Mouse (Mus musculus) cerebellum, postnatal 14 days (tissue): ENCODE measurements around the gene Rit1.
"Not testable (repeated sequence)": the region's sequence is repeated elsewhere in the genome, so short reads cannot be mapped to it uniquely, and the experiment has no call there.

Source experiments
- DNase-seq, 2 experiments: peaks; one replicate each; pipeline ENCODE4 v3.0.0; 2021; ENCODE audit warnings: mixed read lengths in 2 of 2

Rit1 gene

GRCm38 (mm10) chr3:88740147-88740546 is 23.5 kb downstream of the Rit1 start:
- no peak for DNase-seq

DNA sequence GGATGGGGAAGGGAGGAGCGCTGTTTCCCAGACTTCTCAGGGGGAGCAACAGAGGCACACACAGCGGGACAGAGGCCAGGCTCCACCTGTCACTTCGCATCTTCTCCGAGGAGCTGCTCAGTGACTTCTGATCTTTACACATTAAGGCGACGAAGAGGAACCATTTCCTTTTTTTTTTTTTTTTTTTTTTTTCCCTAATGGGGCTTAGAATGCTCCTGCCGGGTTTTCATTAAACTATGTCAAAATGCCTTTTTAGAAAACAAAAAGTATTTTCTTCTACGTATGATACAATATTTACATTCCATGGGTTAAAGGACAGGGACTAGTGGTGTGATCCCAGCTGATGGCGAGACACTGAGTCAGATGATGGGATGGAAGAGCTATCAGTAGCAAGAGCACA is 28.9 kb downstream of the Rit1 start:
- DNase-seq, result no peak

- no peak for DNase-seq
These were observed 29.7 kb downstream of the Rit1 start for GRCm38 (mm10) chr3:88746139-88746870.

GRCm38 (mm10) chr3:88746871-88747231 is 30.2 kb downstream of the Rit1 start:
- DNase-seq, result no peak

GRCm38 (mm10) chr3:88754283-88754682 is 37.6 kb downstream of the Rit1 start:
- no peak for DNase-seq

GRCm38 (mm10) chr3:88755541-88755940 is 38.9 kb downstream of the Rit1 start:
- no peak for DNase-seq

DNA sequence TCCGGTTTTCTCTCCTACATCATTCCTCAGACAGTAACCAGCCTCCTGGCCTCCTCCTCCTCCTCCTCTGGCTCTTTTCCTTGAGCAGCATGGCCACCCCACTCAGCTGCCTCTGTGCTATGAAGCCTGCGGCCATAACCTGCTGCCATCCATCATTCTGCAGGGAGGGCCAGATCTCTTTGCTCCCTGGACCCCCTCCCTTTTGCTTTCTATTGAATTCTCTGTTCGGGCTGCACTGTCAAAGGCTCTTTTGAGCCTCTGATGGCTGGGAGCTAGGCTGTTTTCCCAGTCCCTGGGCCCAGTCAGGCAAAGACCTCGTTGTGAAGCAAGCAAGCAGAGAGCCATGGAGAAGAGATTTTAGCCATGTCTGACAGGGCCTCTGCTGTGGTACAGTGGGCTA is 39.6 kb downstream of the Rit1 start:
- DNase-seq, result no peak

DNA sequence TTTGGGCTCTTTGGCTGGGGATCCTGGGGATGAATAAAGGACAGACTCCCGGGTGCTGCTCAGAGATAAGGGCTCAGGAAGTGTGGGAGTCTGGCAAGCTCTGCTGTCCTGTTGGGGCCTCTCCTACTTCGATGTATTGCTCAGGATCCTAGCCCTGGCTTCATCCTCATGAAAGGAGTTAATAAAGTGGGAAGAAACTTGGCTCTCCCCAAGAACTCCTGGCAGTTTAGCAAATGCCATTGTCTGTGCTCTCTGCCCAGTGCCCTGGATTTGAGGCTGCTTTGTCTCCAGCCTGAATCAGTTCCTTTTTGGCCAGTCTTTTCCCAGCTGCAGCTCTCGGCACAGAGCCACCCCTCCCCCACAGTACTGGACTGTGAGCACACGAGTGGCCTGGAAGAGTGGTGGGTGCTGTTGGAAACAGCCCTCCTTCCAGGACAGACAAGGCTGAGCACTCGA is 41.4 kb downstream of the Rit1 start:
- DNase-seq, result peak; percentile 77 to 86

DNA sequence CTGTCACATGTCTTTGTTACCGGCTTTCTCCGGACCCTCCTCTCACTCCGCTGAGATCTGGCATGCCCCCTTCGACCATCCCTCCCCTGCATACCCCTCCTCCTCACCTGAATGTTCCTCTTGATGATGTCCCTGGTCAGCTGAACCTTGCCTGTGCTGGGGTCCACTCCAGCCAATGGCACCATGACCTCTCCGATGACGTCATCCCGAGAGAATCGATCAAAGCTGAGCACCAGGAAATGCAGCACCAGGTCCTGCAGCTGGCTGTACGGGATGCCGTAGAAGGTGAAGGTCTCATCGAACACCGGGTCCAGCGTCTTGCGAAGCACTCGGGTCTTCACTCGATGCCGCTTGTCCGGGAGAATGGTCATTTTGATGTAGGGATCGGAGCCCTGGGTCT is 45.0 kb downstream of the Rit1 start:
- DNase-seq, result no peak

DNA sequence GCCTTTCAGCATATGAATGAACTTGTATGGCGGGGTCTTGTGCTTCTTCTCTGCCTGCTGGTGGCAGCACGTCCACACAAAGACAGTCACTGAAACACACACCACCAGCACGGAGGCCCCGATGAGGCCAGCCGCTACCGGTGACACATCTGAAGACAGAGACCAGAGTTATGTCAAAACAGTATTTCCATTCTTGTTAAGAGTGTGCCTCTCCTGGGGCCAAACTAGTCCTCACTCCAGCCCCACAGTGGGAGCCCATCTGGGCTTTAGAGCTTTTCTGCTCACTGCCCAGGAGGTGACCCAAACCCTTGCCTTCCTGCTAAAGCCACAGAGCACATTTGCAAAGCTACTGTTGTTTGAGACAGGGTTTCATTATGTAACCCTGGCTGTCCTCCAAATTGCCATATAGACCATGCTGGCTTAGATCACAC is 45.8 kb downstream of the Rit1 start:
- no peak for DNase-seq

DNA sequence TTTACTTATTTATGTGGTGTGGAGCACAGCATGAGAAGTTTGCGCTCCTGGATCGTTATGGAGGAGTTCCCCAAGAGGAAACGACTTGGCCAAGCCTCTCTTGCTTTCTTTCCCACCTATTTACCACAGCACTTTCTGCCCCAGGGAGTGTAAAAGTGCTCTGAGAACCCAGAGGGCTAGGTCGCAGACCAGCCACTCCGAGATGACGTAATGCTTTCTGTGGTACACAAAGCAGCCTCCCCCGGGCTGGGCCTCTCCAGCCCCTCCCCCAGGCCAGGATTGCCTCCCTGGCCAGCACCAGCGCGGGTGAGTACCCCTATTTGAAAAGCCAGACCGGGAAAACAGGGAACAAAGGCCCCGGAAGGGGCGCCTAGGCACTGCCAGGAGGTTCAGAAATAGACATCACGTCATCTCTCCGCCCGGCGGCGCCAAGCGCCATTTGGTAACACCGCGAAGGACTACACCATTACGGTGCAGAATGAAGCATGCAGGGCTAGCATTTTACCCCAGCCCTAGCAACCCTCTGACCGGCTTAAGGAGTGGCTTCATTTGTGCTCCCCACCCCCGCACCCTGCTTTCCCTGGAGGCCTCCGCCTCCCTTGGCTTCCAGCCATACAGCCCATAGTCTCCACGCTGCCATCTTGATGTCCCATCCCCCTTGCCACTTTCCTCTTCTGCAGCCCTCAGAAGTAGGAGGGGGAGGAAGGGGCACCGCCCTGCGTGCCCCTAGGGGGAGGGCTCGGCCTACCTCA is 54.7 kb downstream of the Rit1 start:
- DNase-seq, result peak; percentile 83 to 84

- DNase-seq, result not testable (repeated sequence)
These were observed 55.3 kb downstream of the Rit1 start for GRCm38 (mm10) chr3:88771941-88772280.

GRCm38 (mm10) chr3:88772399-88772798 is 55.8 kb downstream of the Rit1 start:
- peak; percentile 92 to 95 for DNase-seq

GRCm38 (mm10) chr3:88773163-88773562 is 56.5 kb downstream of the Rit1 start:
- DNase-seq, result not testable (repeated sequence)

DNA sequence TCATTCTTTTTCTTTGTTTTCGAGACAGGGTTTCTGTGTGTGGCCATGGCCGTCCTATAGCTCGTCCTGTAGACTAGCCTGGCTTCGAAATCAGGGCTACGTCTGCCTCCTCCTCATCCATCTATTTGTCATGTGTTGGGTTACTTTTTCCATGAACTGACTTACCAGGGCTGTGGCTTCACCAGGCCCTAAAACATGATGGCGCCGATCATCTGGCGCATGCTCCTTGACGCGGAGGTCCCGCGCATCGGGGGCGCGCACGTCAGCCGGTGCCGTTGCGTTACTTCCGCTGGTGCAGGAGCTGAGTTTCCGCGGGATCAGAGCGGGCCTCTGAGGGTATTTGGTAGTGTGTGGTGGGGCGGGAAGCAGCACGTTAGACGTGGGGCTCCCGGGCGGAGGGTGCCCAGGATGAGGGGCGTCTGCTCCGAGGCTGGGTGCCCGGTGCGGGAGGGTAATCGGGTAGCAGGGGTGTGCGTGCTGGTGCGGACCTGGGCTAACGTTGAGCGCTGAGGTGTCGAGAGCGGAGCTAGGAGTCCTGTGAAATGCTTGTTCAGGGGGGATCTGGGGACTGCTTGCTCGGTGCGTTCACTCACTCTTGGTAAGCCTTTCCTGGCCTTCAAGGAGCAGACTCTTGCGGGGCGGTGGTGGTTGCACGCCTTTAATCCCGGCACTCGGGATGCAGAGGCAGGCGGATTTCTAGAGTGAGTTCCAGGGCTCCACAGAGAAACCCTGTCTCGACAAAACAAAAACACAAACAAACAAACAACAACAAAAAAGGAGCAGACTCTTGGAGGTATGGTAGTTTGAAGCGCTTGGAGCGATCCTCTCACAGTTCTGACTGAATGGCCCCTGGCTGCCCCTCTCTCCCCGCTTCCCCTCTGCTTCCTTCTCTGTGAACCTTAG is 58.6 kb downstream of the Rit1 start, which contains the start of gene Syt11:
Syt11 (minus strand) TSS at position 226 of the 903 bp plus-strand sequence.
- DNase-seq, result peak in 1 of 2 experiments; percentile 52
